Mouse (Mus musculus) kidney, postnatal 0 days (tissue): Measurements from ENCODE around the gene Kmt2c. TPM values are rescaled to one million over a fixed set of nuclear protein-coding genes. Genes with fewer than 3 reads are reported as not detected.
A peak's percentile ranks its signal among the peaks of the same experiment; 100 is the strongest.

Experiments
- ATAC-seq: fragments of 200-750 bp; cut with Nextera tagmentation; replicated peaks from 2 replicates; pipeline ENCODE4 v1.8.0; 2017; ENCODE audit warnings: low read depth, moderate number of reproducible peaks, moderate TSS enrichment, moderate library complexity; ENCODE audit not compliant: low FRiP score
- DNase-seq: peaks from one replicate; pipeline ENCODE4 v3.0.0-alpha.2; 2016; ENCODE audit warnings: low spot score
- H3K27ac ChIP-seq: fragments of 300-500 bp; sonication (generic); 2 replicates; pipeline ENCODE4 v1.5.1; 2014; ENCODE audit warnings: mild to moderate bottlenecking
- H3K27me3 ChIP-seq: fragments of 300-500 bp; sonication (generic); 2 replicates; pipeline ENCODE4 v1.6.1; 2014; ENCODE audit warnings: low read length, mixed read lengths; ENCODE audit not compliant: insufficient read depth
- H3K36me3 ChIP-seq: fragments of 300-500 bp; sonication (generic); 2 replicates; pipeline ENCODE4 v1.6.1; 2014; ENCODE audit warnings: low read length, mixed read lengths; ENCODE audit not compliant: insufficient read depth
- H3K4me1 ChIP-seq: fragments of 300-500 bp; sonication (generic); replicated peaks from 2 replicates; pipeline ENCODE4 v1.6.1; 2014; ENCODE audit warnings: antibody characterized with exemption, low read length, mixed read lengths; ENCODE audit not compliant: insufficient read depth
- H3K4me2 ChIP-seq: fragments of 300-500 bp; sonication (generic); 2 replicates; pipeline ENCODE4 v1.6.1; 2014; ENCODE audit warnings: mild to moderate bottlenecking, low read length, moderate library complexity, mixed read lengths
- H3K4me3 ChIP-seq: fragments of 300-500 bp; sonication (generic); replicated peaks from 2 replicates; pipeline ENCODE4 v1.5.1; 2014; ENCODE audit warnings: low read depth, low read length
- H3K9ac ChIP-seq: fragments of 300-500 bp; sonication (generic); 2 replicates; pipeline ENCODE4 v1.6.1; 2014; ENCODE audit warnings: low read depth, low read length
- H3K9me3 ChIP-seq: fragments of 300-500 bp; sonication (generic); replicated peaks from 2 replicates; pipeline ENCODE4 v1.6.1; 2016; ENCODE audit warnings: low read length, inconsistent platforms, mixed read lengths
- CTCF ChIP-seq: IDR thresholded peaks from 2 replicates; pipeline ENCODE4 v1.5.1; 2016; ENCODE audit warnings: antibody characterized with exemption, low read depth, mild to moderate bottlenecking, moderate library complexity
- WGBS: fragments of 180-500 bp; shearing (Covaris S2); extraction: QIAGEN DNeasy Blood & Tissue Kit; methylation state at CpG from one replicate; pipeline ENCODE4 v1.1.7; 2014; 5-methylcytosine and 5-hydroxymethylcytosine counted together
- polyA plus RNA-seq: library from polyadenylated mRNA; unstranded; fragments of >200 nt; fragmentation: Nextera tagmentation; extraction: Ambion mirVana; gene quantifications from 2 replicates; pipeline ENCODE4 v1.2.1, GENCODE M21; 2015

The Kmt2c gene
- polyA plus RNA-seq, 1 experiment from 2014 or later, result 10.0 TPM

GRCm38 (mm10) chr5:25256686-25257085, 241.9 kb downstream of the Kmt2c start:
- no peak overlapping the region for H3K4me3 ChIP-seq
- H3K36me3 ChIP-seq, result peaks cover 44% of the 10 kb centered on the region; the same call in 1 of the 2 replicates
- no peaks in the 10 kb centered on the region for H3K9me3 ChIP-seq
- ATAC-seq (no peak), DNase-seq (no peak)
- no peaks in the 10 kb centered on the region for H3K27me3 ChIP-seq
- 96% methylated on average over 2 of the region's 2 CpGs for WGBS
- H3K4me2 ChIP-seq, result no peak overlapping the region
- H3K27ac ChIP-seq, result no peak overlapping the region
- 0 out of 2 replicates have a peak, but pooled peaks cover 7% of the 10 kb centered on the region for H3K4me1 ChIP-seq
- H3K9ac ChIP-seq, result no peak overlapping the region
- TF ChIP-seq CTCF, result no peak

- Histone ChIP-seq H3K4me1 (peaks cover 7% of the 10 kb centered on the region; the same call in 1 of the 2 replicates), H3K9me3 (no peaks in the 10 kb centered on the region), H3K4me2 (no peak overlapping the region), H3K4me3 (no peak overlapping the region), H3K36me3 (peaks cover 52% of the 10 kb centered on the region; the same call in 1 of the 2 replicates), H3K9ac (no peak overlapping the region), H3K27ac (peak overlapping the region; percentile 88; the same call in 1 of the 2 replicates), H3K27me3 (no peaks in the 10 kb centered on the region)
- TF ChIP-seq CTCF, result no peak
- ATAC-seq (no peak), DNase-seq (no peak)
- WGBS, result 95% methylated on average over 4 of the region's 4 CpGs
These were observed 244.1 kb downstream of the Kmt2c start for GRCm38 (mm10) chr5:25254491-25254890.

GRCm38 (mm10) chr5:25252825-25253544, 245.6 kb downstream of the Kmt2c start:
- peak overlapping the region; percentile 88 for H3K27ac ChIP-seq
- H3K9me3 ChIP-seq, result no peaks in the 10 kb centered on the region
- no peak overlapping the region for H3K9ac ChIP-seq
- peaks cover 7% of the 10 kb centered on the region; the same call in 1 of the 2 replicates for H3K4me1 ChIP-seq
- TF ChIP-seq CTCF, result no peak
- WGBS, result 67% methylated on average over 8 of the region's 8 CpGs
- H3K4me2 ChIP-seq, result no peak overlapping the region
- no peaks in the 10 kb centered on the region for H3K27me3 ChIP-seq
- H3K4me3 ChIP-seq, result no peak overlapping the region
- ATAC-seq (peak; percentile 75), DNase-seq (no peak)
- H3K36me3 ChIP-seq, result peaks cover 41% of the 10 kb centered on the region; the same call in 1 of the 2 replicates

DNA sequence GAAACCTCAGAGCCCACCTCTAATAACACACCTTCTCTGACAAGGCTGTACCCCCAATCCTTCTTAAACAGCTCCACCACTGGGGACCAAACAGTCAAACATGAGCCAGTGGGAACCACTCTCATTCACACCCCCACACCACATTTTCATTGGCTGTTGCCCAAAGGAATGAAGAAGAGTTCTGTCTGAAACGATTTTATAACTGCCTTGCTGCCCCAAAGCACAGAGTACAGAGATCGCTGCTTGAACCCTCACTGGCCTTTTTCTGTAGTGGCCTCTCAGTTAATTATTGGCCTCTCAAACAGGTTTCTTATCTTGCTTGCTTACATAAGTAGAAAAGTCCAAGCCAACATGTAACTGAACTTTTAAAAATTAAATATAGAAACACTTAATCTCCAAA, 246.2 kb downstream of the Kmt2c start:
- no peak for TF ChIP-seq CTCF
- H3K9ac ChIP-seq, result no peak overlapping the region
- peaks cover 9% of the 10 kb centered on the region; the same call in 1 of the 2 replicates for H3K4me1 ChIP-seq
- no peak overlapping the region for H3K4me3 ChIP-seq
- no peaks in the 10 kb centered on the region for H3K27me3 ChIP-seq
- no peaks in the 10 kb centered on the region for H3K9me3 ChIP-seq
- H3K27ac ChIP-seq, result peak overlapping the region; percentile 88
- 45% methylated on average over 2 of the region's 2 CpGs for WGBS
- peaks cover 41% of the 10 kb centered on the region; the same call in 1 of the 2 replicates for H3K36me3 ChIP-seq
- ATAC-seq, result peak; percentile 87
- DNase-seq, result peak; percentile 34
- no peak overlapping the region for H3K4me2 ChIP-seq

DNA sequence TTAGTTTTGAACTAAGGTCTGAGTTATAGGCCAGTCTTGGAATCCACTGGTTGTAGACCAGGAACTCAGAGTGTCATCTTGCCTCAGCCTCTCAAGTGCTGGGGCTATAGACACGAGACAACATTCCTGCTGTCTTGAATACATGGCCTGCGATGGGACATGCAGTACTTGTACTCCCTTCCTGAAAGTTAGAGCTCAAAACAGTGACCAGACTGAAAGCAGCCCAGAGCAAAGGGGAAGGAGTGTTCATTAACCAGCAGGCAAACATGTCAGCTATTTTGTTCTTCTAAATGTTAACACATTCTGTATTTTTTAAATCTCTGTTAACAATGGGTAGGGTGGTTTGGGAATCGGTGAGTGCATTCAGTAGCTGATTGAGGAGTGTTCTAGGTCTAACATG, 251.5 kb downstream of the Kmt2c start:
- peak overlapping the region; percentile 25 for H3K4me2 ChIP-seq
- H3K36me3 ChIP-seq, result peaks cover 9% of the 10 kb centered on the region; the same call in 1 of the 2 replicates
- TF ChIP-seq CTCF, result no peak
- peaks cover 7% of the 10 kb centered on the region; the same call in 1 of the 2 replicates for H3K4me1 ChIP-seq
- WGBS, result 62% methylated on average over 3 of the region's 3 CpGs
- H3K4me3 ChIP-seq, result no peak overlapping the region
- no peaks in the 10 kb centered on the region for H3K9me3 ChIP-seq
- no peak overlapping the region for H3K9ac ChIP-seq
- no peaks in the 10 kb centered on the region for H3K27me3 ChIP-seq
- ATAC-seq (no peak), DNase-seq (no peak)
- H3K27ac ChIP-seq, result peak overlapping the region; percentile 51

DNA sequence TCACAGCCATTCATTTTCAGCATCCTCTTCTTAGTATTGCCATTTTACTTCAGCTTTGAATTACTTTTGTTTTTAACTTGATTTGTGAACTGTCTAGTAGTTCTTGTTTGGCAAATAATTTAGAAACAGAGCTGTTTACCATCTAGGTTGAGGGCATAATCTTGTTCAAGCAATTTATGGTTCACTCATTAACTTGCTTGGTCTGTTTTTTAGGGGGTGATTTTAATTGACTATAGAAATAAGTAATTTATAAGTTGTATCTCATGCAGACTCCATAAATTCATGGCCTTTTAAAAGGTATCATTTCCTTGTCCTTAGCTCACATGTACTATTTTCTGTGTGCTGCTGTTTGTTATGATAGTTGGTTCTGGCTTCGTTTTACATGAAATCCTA, 252.1 kb downstream of the Kmt2c start:
- Histone ChIP-seq H3K4me3 (no peak overlapping the region), H3K4me2 (no peak overlapping the region), H3K36me3 (peaks cover 8% of the 10 kb centered on the region; the same call in 1 of the 2 replicates), H3K4me1 (peaks cover 7% of the 10 kb centered on the region; the same call in 1 of the 2 replicates), H3K9ac (no peak overlapping the region), H3K9me3 (no peaks in the 10 kb centered on the region), H3K27me3 (no peaks in the 10 kb centered on the region), H3K27ac (peak overlapping the region; percentile 51)
- WGBS, result 43% methylated on average over 1 of the region's 1 CpGs
- no peak for TF ChIP-seq CTCF
- DNase-seq, result no peak
- ATAC-seq, result no peak; the same call in 1 of the 2 replicates
